Mouse (Mus musculus) midbrain, embryonic 11.5 days (tissue): ENCODE data around the gene Ncl. TPM values are rescaled to one million over a fixed set of nuclear protein-coding genes. Genes with fewer than 3 reads are reported as not detected.

ENCODE experiments used
- ATAC-seq: fragments of 200-750 bp; cut with Nextera tagmentation; 2 replicates; pipeline ENCODE4 v1.8.0; 2017; ENCODE audit warnings: moderate TSS enrichment, moderate library complexity; ENCODE audit not compliant: low FRiP score
- DNase-seq: peaks from one replicate; pipeline ENCODE4 v3.0.0; 2015; ENCODE audit warnings: low spot score; ENCODE audit errors: missing footprints
- H3K27ac ChIP-seq: fragments of 300-500 bp; sonication (generic); 2 replicates; pipeline ENCODE4 v1.5.1; 2014; ENCODE audit warnings: low read depth, low read length
- H3K27me3 ChIP-seq: fragments of 300-500 bp; sonication (generic); 2 replicates; pipeline ENCODE4 v1.6.1; 2014; ENCODE audit warnings: mild to moderate bottlenecking, low read length, moderate library complexity, mixed read lengths; ENCODE audit not compliant: control insufficient read depth, insufficient read depth
- H3K36me3 ChIP-seq: fragments of 300-500 bp; sonication (generic); 2 replicates; pipeline ENCODE4 v1.6.1; 2014; ENCODE audit warnings: mild to moderate bottlenecking, low read length, moderate library complexity, mixed read lengths; ENCODE audit not compliant: control insufficient read depth, insufficient read depth
- H3K4me1 ChIP-seq: fragments of 300-500 bp; sonication (generic); 2 replicates; pipeline ENCODE4 v1.6.1; 2014; ENCODE audit warnings: low read length; ENCODE audit not compliant: control insufficient read depth, insufficient read depth
- H3K4me2 ChIP-seq: fragments of 300-500 bp; sonication (generic); 2 replicates; pipeline ENCODE4 v1.6.1; 2014; ENCODE audit warnings: mild to moderate bottlenecking, moderate library complexity
- H3K4me3 ChIP-seq: fragments of 300-500 bp; sonication (generic); 2 replicates; pipeline ENCODE4 v1.5.1; 2014; ENCODE audit warnings: low read depth, low read length
- H3K9ac ChIP-seq: fragments of 300-500 bp; sonication (generic); 2 replicates; pipeline ENCODE4 v1.6.1; 2014; ENCODE audit warnings: low read length
- H3K9me3 ChIP-seq: fragments of 300-500 bp; sonication (generic); 2 replicates; pipeline ENCODE4 v1.6.1; 2016; ENCODE audit warnings: low read length; ENCODE audit not compliant: control insufficient read depth
- WGBS: fragments of 180-500 bp; shearing (Covaris S2); extraction: QIAGEN DNeasy Blood & Tissue Kit; methylation state at CpG from one replicate; pipeline ENCODE4 v1.1.7; 2014; 5-methylcytosine and 5-hydroxymethylcytosine counted together
- polyA plus RNA-seq: library from polyadenylated mRNA; unstranded; fragments of >200 nt; fragmentation: Nextera tagmentation; extraction: Ambion mirVana; gene quantifications from 2 replicates; pipeline ENCODE4 v1.2.1, GENCODE M21; 2014

The Ncl gene
- 339 and 375 TPM in 2 replicates for polyA plus RNA-seq

DNA sequence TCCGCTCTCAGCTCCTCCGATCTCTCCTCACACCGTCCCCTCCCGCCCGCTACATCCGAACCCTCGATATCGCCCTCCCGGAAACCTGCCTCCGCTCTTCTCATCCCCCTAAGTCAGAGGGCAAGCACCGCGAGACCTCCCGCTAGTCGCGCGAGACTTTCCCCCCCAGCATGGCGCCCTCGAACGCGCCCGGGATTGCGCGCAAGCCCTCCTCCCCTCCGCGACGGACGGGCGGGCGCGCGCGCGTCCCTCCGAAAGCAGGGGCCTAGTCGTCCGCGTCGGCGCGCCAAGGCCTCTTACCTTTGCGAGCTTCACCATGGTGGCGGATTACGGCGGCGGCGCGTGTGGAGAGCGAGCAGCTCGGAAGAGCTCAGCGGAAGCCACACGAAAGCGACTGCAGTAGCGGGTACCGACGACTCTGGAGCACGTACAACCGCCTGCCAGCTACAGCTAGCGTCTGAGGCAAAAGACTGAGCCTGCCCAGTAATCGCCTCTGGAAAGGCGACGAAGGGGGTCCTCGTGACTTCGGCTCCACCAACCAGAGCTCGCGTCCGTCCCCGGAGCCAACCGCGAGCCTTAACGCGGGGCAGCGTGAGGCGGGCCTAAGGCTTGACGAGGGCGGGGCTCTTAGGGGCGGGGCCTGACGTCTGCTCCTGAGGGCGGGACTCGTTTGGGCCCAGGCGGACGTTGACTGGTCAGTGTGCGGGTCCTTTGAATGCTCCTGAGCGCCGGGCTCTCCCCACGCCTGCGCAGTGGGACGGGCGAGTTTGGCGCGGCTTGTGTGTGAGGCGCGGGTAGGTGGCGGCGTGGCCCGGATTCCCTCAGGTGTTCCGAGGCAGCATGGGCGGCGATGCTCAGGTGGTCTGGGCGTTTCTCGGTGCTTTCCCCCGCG, at the start of gene Ncl:
Gene Ncl, minus strand, starts transcription at position 495 of the 892 bp plus-strand sequence.
- Histone ChIP-seq H3K4me2 (peak within 1 kb of the TSS; percentile 89), H3K4me1 (peaks cover 15% of the 10 kb centered on the region), H3K36me3 (peaks cover 20% of the 10 kb centered on the region; the same call in 1 of the 2 replicates), H3K4me3 (peak within 1 kb of the TSS; percentile 94), H3K27me3 (no peaks in the 10 kb centered on the region), H3K9ac (peak within 1 kb of the TSS; percentile 95), H3K9me3 (no peaks in the 10 kb centered on the region), H3K27ac (peak within 1 kb of the TSS; percentile 97)
- WGBS = under 1% methylated on average over 102 of the region's 102 CpGs
- ATAC-seq (peak; percentile 98), DNase-seq (peak; percentile 99)

DNA sequence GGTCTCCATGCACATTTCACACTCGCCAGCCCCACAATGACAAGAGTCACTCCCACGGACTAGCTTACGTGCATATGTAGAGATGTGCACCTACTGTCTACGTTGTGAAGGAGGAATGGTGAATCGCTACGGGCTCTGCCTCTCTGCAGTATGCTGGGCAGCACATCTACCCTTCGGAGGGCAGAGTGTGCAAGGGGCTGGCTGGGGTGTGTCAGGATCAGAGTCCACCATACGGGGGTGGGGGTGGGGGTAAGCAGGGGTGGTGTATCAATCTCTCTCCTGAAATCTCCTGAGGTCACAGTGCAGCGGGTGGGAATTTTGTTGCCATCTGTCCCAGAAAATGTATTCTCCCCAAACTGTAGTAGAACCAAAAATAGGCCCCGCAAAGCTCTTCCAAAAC, 49.3 kb upstream of the Ncl start:
- DNase-seq = no peak
- no peaks in the 10 kb centered on the region for H3K36me3 ChIP-seq
- no peak overlapping the region for H3K9ac ChIP-seq
- H3K27ac ChIP-seq = no peak overlapping the region
- no peaks in the 10 kb centered on the region for H3K27me3 ChIP-seq
- no peaks in the 10 kb centered on the region for H3K9me3 ChIP-seq
- 84% methylated on average over 10 of the region's 10 CpGs for WGBS
- no peaks in the 10 kb centered on the region for H3K4me1 ChIP-seq
- no peak overlapping the region for H3K4me3 ChIP-seq
- no peak for ATAC-seq
- no peak overlapping the region for H3K4me2 ChIP-seq

DNA sequence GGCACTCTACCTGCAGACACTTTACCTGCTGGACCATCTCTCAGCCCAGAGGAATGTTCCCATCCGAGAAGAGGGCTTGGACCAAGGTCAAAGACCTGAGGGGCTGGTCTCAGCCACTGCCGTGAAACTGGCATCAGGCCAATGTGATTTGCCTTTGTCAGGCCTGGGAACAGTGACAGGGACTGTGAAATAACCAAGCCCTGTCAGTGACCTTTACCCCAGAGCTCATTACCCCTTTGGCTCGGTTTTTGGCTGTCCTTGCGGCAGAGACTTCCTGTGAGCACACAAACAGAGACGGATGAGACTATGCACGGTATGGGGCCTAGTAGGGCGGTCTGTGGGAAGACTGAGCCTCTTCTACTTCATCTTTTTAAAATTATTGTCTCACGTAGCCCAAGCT, 47.7 kb upstream of the Ncl start:
- WGBS = 74% methylated on average over 8 of the region's 8 CpGs
- no peak overlapping the region for H3K9ac ChIP-seq
- no peaks in the 10 kb centered on the region for H3K4me1 ChIP-seq
- no peak overlapping the region for H3K27ac ChIP-seq
- H3K27me3 ChIP-seq = no peaks in the 10 kb centered on the region
- H3K4me2 ChIP-seq = no peak overlapping the region
- ATAC-seq (no peak), DNase-seq (no peak)
- H3K4me3 ChIP-seq = no peak overlapping the region
- H3K9me3 ChIP-seq = no peaks in the 10 kb centered on the region
- H3K36me3 ChIP-seq = no peaks in the 10 kb centered on the region

DNA sequence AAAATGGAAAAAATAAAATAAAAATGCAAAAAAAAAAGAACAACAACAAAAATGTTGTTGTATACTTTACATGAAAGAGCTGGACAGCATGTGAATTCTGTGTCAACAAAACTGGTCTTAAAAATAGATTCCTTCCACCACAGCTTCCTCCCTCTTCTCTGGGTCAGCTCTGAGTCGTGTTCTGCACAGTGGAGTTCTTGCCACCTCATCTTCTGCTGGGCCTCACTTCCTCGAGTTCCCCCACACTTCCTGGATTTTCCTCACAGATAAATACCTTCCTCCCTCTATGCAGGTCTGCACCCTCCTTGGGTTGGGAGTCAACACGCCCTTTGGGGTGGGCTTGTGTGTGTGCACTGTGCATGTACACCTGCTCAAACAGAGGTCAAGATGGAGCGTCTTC, 47.1 kb upstream of the Ncl start:
- H3K27ac ChIP-seq = no peak overlapping the region
- no peaks in the 10 kb centered on the region for H3K27me3 ChIP-seq
- no peak for ATAC-seq
- DNase-seq = no peak
- WGBS = 78% methylated on average over 4 of the region's 4 CpGs
- no peak overlapping the region for H3K4me2 ChIP-seq
- H3K9me3 ChIP-seq = no peaks in the 10 kb centered on the region
- no peak overlapping the region for H3K4me3 ChIP-seq
- no peaks in the 10 kb centered on the region for H3K4me1 ChIP-seq
- no peaks in the 10 kb centered on the region for H3K36me3 ChIP-seq
- H3K9ac ChIP-seq = no peak overlapping the region

DNA sequence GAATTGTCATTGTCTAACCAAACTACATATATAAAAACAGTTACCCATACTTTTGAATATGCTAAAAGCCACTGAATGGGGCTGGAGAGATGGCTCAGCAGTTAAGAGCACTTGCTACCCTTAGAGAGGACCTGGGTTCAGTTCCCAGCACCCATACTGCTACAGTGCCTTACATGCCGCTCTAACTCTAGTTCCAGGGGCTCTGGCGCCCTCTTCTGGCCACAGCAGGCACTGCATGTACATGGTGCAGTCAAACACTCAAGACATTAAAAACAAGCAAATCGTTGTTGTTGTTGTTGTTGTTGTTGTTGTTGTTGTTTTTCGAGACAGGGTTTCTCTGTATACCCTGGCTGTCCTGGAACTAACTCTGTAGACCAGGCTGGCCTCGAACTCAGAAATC, 45.6 kb upstream of the Ncl start:
- H3K36me3 ChIP-seq = no peaks in the 10 kb centered on the region
- H3K27me3 ChIP-seq = no peaks in the 10 kb centered on the region
- H3K4me2 ChIP-seq = no peak overlapping the region
- no peaks in the 10 kb centered on the region for H3K9me3 ChIP-seq
- H3K27ac ChIP-seq = no peak overlapping the region
- DNase-seq (no peak), ATAC-seq (no peak)
- H3K9ac ChIP-seq = no peak overlapping the region
- H3K4me3 ChIP-seq = no peak overlapping the region
- WGBS = 55% methylated on average over 5 of the region's 5 CpGs
- no peaks in the 10 kb centered on the region for H3K4me1 ChIP-seq

DNA sequence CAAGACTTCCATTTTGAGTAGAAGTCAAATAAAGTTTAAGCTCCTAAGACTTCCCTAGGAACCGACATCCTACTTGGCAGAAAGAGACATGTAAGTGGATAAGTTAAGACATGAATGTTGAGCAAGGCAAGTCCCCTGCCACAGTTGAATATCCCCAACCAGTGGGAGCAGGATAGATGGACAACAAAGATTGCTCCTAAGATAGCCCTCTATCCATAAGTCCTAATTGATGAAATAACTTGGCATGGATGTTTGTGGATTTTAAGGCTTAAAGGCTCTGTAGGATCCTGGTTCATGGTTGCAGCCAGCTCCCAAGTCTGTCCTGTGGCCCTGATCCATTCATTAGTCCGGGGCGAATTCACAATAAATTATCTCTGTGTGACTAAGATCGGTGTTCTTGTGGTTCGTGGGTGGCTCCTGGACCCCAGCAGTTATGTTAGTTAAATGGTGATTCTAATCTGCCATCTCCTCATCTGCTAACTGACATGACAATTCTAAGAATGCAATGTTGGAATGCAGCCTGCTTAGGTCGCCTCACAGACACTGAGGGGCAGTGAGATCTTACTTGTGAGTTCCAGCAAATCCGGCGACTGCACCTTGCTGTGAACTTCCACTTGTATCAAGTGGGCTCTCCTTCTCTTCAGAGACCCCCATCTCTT, 41.0 kb upstream of the Ncl start:
- Histone ChIP-seq H3K27me3 (no peaks in the 10 kb centered on the region), H3K4me1 (no peaks in the 10 kb centered on the region), H3K4me3 (no peak overlapping the region), H3K4me2 (no peak overlapping the region), H3K9me3 (no peaks in the 10 kb centered on the region), H3K27ac (no peak overlapping the region), H3K36me3 (no peaks in the 10 kb centered on the region), H3K9ac (no peak overlapping the region)
- no peak for DNase-seq
- ATAC-seq = no peak
- WGBS = 79% methylated on average over 8 of the region's 8 CpGs

DNA sequence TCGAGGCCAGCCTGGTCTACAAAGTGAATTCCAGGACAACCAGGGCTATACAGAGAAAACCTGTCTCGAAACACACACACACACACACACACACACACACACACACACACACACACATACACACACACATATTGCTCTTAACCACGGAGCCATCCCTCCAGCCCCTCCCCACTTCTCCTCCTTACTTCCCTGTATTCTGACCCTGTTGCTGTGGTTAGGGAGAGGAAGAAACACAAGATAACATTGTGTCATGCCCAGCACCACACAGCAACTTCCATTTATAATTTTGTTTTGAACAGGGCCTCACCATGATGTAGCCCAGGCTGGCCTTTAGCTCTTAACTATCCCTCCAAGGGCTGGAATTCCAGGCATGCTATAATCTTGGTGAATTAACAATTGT, 40.1 kb upstream of the Ncl start:
- H3K9me3 ChIP-seq = no peaks in the 10 kb centered on the region
- no peak overlapping the region for H3K4me3 ChIP-seq
- H3K4me2 ChIP-seq = no peak overlapping the region
- ATAC-seq = no peak
- 86% methylated on average over 3 of the region's 3 CpGs for WGBS
- H3K27ac ChIP-seq = no peak overlapping the region
- H3K9ac ChIP-seq = no peak overlapping the region
- DNase-seq = no peak
- H3K36me3 ChIP-seq = no peaks in the 10 kb centered on the region
- no peaks in the 10 kb centered on the region for H3K4me1 ChIP-seq
- H3K27me3 ChIP-seq = no peaks in the 10 kb centered on the region

DNA sequence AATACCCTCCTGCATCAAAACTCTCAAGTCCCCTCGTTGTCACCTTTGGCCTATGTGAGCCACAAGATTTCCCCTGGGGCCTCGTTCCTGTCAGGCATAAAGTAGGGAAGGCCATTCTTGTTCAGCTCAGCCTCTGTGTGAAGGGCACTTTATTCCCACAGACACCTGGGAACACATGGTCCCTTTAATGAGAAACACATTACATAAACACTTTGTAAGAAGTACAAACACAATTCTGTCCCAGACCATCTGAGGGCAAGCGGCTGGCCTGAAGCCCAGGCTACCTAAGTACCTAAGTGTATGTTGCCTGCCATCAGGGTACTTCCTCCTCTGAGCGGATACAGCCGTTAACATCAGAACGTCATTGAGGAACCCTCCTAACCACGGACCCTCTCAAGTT, 39.0 kb upstream of the Ncl start:
- H3K27me3 ChIP-seq = no peaks in the 10 kb centered on the region
- WGBS = 66% methylated on average over 7 of the region's 7 CpGs
- H3K4me2 ChIP-seq = no peak overlapping the region
- ATAC-seq = no peak
- no peak overlapping the region for H3K9ac ChIP-seq
- no peaks in the 10 kb centered on the region for H3K4me1 ChIP-seq
- no peaks in the 10 kb centered on the region for H3K36me3 ChIP-seq
- DNase-seq = no peak
- H3K9me3 ChIP-seq = no peaks in the 10 kb centered on the region
- no peak overlapping the region for H3K27ac ChIP-seq
- no peak overlapping the region for H3K4me3 ChIP-seq

DNA sequence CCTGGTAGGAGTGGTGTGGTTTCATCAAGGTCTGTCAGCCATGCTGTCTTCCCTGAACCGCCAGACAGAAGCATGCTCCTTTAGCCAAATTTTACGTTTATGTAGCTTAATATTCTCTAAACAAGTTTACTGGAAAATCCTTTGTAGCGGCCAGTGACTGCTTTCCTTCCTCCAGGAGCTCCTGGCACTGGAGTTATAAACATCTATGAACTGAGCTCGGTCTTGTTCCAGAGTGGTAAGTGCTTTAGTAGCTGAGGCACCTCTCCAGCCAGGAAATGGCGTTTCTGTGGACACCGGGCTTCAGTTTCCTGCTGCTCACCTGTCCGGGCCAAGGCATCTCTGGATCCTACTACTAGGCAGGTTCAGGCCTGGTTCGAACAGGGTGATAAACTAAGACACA, 38.4 kb upstream of the Ncl start:
- Histone ChIP-seq H3K27ac (0 out of 2 replicates have a peak overlapping the region, but pooled peaks have one; percentile 6), H3K36me3 (no peaks in the 10 kb centered on the region), H3K4me3 (no peak overlapping the region), H3K9me3 (no peaks in the 10 kb centered on the region), H3K27me3 (no peaks in the 10 kb centered on the region), H3K4me1 (no peaks in the 10 kb centered on the region), H3K4me2 (no peak overlapping the region), H3K9ac (no peak overlapping the region)
- WGBS = 85% methylated on average over 8 of the region's 8 CpGs
- no peak for DNase-seq
- no peak for ATAC-seq
